Mouse (Mus musculus): ENCODE data around the gene Fhit. TPM values are rescaled to one million over a fixed set of nuclear protein-coding genes. Genes with fewer than 3 reads are reported as not detected.
A peak's percentile ranks its signal among the peaks of the same experiment; 100 is the strongest.

The Fhit gene
- 5.9 and 7.2 TPM in 2 replicates for polyA plus RNA-seq (2016; fragmentation: Nextera tagmentation; extraction: Ambion mirVana)

DNA sequence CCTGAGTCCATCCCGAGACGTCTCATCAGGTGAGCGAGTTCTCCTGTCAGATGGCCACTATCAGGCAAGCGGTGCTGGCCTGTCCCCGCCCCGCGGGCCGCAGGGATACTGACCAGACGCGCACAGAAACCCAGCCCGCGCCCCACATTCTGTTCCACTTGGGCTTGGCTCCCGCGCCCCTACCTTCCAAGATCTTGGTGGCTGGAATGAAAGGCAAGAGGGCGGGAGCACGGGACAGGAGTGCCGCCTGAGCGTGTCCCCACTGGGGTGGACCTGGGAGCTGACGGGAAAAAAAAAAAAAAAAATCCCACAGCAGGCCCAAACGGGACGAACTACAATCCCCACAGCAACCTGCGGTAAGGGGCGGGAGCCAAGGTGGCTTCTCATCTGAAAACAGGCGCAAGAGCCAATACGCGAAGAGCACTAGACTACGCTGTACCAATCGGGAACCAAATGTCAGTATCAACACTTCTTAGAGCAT, at the start of gene Fhit:
Gene Fhit (minus strand): TSS at position 285 of the 481 bp plus-strand sequence.
- Histone ChIP-seq H3K4me2 (replicated peaks) (peak within 1 kb of the TSS; percentile 83), H3K4me1 (no peaks in the 10 kb centered on the region), H3K9ac (peak within 1 kb of the TSS; percentile 68), H3K27me3 (no peaks in the 10 kb centered on the region), H3K4me3 (peak within 1 kb of the TSS; percentile 71), H3K27ac (peak within 1 kb of the TSS; percentile 30), H3K9me3 (no peaks in the 10 kb centered on the region), H3K36me3 (no peaks in the 10 kb centered on the region)
- WGBS = under 1% methylated on average over 28 of the region's 28 CpGs
- peak; percentile 95 for ATAC-seq (ENCODE audit: insufficient number of reproducible peaks, insufficient read depth, low FRiP score, low TSS enrichment)

DNA sequence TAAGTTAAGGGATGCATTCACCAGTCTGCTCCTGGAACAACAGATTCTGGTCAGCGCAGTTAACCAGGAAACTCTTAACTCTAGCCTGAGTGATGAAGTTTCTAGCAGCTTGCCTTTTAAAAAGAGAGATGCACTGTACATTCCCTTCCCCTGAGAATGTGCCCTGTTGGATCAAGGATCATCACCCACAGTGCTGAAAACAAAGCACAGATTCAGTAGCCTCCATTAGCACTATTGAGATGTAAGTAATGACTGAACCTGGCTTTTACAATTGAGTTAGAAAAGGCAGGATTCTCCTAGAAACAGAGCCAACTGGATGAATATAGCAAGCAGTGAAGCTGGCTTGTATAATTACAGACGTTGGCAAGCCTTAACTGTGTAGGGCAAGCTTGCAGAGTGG, 45.0 kb upstream of the Fhit start:
- Histone ChIP-seq H3K4me1 (no peaks in the 10 kb centered on the region), H3K9ac (no peak overlapping the region), H3K27me3 (no peaks in the 10 kb centered on the region), H3K4me2 (replicated peaks) (no peak overlapping the region), H3K4me3 (no peak overlapping the region), H3K27ac (no peak overlapping the region), H3K36me3 (no peaks in the 10 kb centered on the region), H3K9me3 (no peaks in the 10 kb centered on the region)
- WGBS = 48% methylated on average over 2 of the region's 2 CpGs
- no peak for ATAC-seq (ENCODE audit: insufficient number of reproducible peaks, insufficient read depth, low FRiP score, low TSS enrichment)

DNA sequence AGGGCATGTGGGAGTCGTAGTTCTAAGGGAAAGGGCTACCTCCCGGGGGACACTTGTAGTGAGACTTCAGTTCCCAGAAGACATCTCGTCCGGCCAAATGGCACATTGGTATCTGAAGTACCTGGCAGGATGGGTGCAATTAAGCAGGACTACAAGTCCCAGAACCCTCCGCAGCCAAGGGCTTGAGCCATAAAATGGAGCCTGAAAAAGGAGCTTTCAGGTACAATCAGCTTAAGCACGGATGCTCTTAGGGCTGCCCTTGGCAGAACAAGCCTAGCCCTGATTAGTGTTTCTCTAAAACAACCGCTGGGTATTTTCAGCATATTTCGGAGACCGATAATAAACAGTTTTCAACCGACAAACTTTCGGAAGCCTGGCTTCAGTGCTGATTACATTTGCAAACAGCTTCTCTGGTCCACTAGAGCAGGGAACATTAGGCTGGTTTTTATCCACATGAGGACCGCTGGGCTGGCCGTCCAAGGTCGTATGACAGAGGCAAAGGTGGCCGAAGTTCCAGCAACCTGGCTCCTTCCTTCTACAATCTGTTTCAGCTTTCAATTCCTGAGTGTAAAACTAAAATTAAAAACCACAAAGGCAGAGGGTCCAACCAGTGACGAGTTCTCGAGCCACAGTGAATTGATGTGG, 907 bp downstream of the Fhit start:
- WGBS = 8% methylated on average over 17 of the region's 17 CpGs
- no peaks in the 10 kb centered on the region for H3K4me1 ChIP-seq
- H3K4me3 ChIP-seq = peak overlapping the region; percentile 71
- peak overlapping the region; percentile 68 for H3K9ac ChIP-seq
- peak overlapping the region; percentile 83 for H3K4me2 ChIP-seq (replicated peaks)
- H3K36me3 ChIP-seq = no peaks in the 10 kb centered on the region
- H3K9me3 ChIP-seq = no peaks in the 10 kb centered on the region
- H3K27ac ChIP-seq = peak overlapping the region; percentile 30
- H3K27me3 ChIP-seq = no peaks in the 10 kb centered on the region
- ATAC-seq (ENCODE audit: insufficient number of reproducible peaks, insufficient read depth, low FRiP score, low TSS enrichment) = peak; percentile 75

DNA sequence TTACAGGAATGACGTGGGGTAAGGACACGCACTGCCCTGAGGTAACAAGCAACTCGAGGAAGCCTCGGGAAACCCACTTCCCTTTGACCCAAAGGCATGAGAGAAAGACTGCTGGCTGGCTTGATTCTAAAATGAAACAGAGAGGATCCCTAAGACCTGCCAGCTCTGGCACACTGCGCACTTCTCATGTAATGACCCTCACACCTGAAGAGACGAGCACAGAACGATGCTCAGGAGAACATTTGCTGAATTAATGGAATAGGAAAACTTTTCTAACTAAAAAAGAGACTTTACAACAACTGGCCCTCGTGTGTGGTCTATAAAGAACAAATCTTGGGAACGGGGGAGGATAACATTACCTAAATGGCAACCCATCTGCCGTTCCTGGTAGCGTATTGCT, 2.2 kb downstream of the Fhit start:
- WGBS = 87% methylated on average over 11 of the region's 11 CpGs

DNA sequence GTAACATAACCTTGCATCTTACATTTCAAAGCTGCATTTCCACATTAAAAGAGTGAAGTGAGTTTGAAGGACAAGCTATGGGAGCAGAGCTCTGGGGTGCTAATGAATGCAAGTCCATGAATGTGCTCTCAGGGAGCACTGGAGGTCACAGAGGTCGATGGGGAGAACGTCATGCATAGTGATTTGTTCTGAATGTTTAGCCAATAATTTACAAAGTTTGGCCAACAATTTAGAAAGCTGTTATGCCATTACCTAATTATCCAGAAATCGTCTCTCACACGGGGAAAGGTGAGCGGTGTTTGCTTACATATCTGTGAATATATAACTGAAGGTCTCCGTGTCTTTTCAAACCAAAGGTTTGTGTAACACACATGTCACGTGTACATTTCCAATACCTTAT, 2.8 kb downstream of the Fhit start:
- Histone ChIP-seq H3K4me1 (no peaks in the 10 kb centered on the region), H3K9ac (no peak overlapping the region), H3K9me3 (no peaks in the 10 kb centered on the region), H3K36me3 (no peaks in the 10 kb centered on the region), H3K4me2 (replicated peaks) (no peak overlapping the region), H3K27me3 (no peaks in the 10 kb centered on the region), H3K4me3 (no peak overlapping the region), H3K27ac (no peak overlapping the region)
- 67% methylated on average over 7 of the region's 7 CpGs for WGBS
- no peak for ATAC-seq (ENCODE audit: insufficient number of reproducible peaks, insufficient read depth, low FRiP score, low TSS enrichment)

More for the DNA sequence above, 2.2 kb downstream of the Fhit start:
- H3K9me3 ChIP-seq = no peaks in the 10 kb centered on the region
- H3K4me1 ChIP-seq = no peaks in the 10 kb centered on the region
- no peak overlapping the region for H3K4me2 ChIP-seq (replicated peaks)
- no peak overlapping the region for H3K27ac ChIP-seq
- no peaks in the 10 kb centered on the region for H3K36me3 ChIP-seq
- H3K4me3 ChIP-seq = no peak overlapping the region
- ATAC-seq (ENCODE audit: insufficient number of reproducible peaks, insufficient read depth, low FRiP score, low TSS enrichment) = no peak
- H3K9ac ChIP-seq = no peak overlapping the region
- no peaks in the 10 kb centered on the region for H3K27me3 ChIP-seq

DNA sequence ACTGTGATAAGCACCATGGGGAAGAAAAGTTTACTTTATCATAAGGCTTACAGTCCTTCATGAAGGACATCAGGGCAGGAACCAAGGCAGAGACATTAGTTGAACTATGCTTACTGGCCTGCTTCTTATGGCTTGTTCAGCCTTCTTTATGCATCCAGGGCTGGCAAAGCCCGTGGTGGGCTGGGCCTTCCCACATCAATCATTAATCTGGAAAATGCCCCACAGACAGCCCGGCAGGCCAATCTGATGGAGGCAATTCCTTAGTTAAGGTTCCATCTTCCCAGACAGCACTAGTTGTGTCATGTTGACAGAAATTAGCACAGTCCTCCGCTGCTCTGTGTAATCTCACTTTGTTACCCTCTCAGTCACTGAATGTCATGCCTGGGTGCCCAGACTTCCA, 4.1 kb downstream of the Fhit start:
- 77% methylated on average over 3 of the region's 3 CpGs for WGBS
- Histone ChIP-seq H3K27me3 (no peaks in the 10 kb centered on the region), H3K4me1 (no peaks in the 10 kb centered on the region)

DNA sequence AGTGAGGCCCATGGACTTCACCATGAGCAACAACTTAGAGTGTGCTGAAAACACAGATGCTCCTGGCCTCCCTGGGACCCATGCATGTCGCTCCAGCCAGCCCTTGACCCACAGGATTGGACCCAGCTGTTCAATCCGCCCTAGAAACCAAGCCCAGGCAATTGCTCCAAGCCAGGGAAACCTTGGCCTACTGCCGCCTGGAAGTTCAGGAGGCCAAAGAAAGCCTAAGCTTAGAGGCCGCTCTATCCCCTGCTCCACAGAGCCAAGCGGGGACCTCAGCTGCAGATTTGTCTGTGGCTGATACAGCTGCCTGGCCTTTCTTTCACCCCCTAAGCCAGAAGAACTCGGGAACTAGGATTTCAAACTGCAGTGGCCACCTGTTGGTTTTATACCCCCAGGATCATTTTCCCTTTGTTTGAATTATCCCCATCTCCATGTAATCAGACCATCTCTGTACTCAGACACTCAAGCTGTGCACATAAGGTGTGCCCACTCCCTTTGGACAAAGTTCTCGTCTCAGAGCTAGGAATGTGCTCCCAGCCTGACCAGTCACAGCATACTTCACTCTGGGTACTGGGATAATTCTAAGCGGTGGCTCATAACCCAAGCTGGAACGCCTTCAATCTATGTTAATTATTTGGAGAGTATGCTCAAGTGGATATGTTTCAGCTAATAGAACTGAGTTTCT, 10.1 kb downstream of the Fhit start:
- ATAC-seq (ENCODE audit: insufficient number of reproducible peaks, insufficient read depth, low FRiP score, low TSS enrichment) = 0 out of 2 replicates have a peak, but pooled peaks have one; percentile 15
- no peaks in the 10 kb centered on the region for H3K36me3 ChIP-seq
- no peaks in the 10 kb centered on the region for H3K4me1 ChIP-seq
- no peaks in the 10 kb centered on the region for H3K9me3 ChIP-seq
- no peak overlapping the region for H3K4me3 ChIP-seq
- no peaks in the 10 kb centered on the region for H3K27me3 ChIP-seq
- H3K27ac ChIP-seq = no peak overlapping the region
- H3K4me2 ChIP-seq (replicated peaks) = no peak overlapping the region
- WGBS = 74% methylated on average over 9 of the region's 9 CpGs
- H3K9ac ChIP-seq = no peak overlapping the region

More for the DNA sequence above, 4.1 kb downstream of the Fhit start:
- Histone ChIP-seq H3K9ac (no peak overlapping the region), H3K27ac (no peak overlapping the region), H3K4me2 (replicated peaks) (no peak overlapping the region), H3K36me3 (no peaks in the 10 kb centered on the region), H3K4me3 (no peak overlapping the region), H3K9me3 (no peaks in the 10 kb centered on the region)
- no peak for ATAC-seq (ENCODE audit: insufficient number of reproducible peaks, insufficient read depth, low FRiP score, low TSS enrichment)

DNA sequence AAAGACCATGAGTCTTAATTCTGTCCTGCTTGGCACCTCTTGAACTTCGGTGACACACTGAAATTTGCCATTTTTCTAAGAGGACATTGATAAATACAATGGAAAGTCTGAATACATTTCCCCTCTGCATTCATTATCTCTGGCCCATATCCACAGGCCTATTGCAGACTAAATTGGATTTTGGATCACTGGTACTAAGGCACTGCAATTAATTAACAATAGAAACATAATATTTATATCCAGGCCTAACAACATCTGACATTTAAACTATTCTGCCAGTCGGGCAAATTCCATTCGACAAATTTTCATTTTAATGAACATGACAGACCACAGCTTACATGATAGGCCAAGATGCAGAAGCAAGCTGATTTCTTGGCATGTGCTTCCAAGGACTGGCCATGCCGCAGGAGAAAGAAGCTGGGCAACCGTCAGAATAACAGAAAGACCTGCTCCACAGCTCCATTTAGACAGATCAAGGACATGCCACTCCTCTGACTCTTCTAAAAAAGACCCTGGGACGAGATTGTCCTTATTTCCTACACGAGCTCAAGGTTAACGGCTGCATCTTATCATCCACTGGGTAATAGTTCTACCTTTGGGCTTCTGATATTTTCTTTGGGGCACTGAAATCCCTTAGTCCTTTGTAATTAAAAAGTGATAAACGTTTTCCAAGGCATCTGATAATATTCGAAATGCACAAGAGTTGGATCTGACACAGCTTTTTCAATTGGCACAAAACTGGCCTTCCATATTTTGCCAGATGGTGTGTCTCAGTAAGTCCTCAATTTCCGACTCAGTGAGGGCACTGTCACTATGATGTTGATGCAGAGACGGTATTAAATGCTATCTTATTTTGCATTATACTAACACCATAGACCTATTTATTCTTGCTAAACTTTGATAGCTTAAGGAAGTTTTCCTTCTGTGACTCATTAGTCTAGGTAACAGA, 27.8 kb downstream of the Fhit start:
- 81% methylated on average over 12 of the region's 12 CpGs for WGBS
- ATAC-seq (ENCODE audit: insufficient number of reproducible peaks, insufficient read depth, low FRiP score, low TSS enrichment) = no peak
- no peaks in the 10 kb centered on the region for H3K9me3 ChIP-seq

DNA sequence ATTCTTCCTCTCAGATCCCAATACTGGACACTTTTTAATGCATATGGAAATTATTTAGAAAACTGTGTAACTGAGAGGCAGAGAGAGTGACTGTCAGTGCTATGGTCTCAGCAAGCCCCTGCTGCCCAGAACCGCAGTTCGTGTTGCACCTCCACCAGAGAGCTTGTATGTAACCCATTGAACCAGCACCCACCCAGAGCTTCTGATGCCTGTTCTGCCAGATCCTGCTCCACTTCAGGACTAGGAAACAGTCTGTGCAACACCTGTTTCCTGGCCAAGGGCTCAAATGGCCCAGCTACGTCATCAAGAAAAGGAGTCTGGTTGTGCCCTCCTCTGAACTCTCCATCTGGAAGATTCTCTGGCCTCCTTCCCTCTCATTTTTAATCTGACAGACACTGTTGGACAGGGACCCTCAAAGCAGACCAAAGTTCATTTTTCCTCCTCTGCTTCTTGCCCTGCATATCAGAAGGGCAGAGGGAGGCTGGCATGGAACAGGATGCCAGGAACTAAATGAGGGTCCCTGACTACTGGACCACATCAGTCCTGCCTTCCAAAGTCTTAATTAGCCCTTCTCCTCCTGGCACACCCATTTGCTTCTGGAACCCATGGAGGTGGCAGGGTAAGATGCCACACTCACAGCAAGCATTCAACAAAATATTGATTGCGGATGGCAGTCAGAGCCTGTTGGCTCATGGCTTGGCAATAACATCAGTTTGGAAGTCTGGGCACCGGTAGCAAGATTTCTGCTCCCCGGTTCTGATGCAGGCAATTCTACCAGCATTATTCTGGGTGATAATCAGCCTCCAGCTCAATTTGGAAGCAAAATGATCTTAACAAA, 29.0 kb downstream of the Fhit start:
- no peaks in the 10 kb centered on the region for H3K9me3 ChIP-seq
- H3K27me3 ChIP-seq = no peaks in the 10 kb centered on the region
- H3K36me3 ChIP-seq = no peaks in the 10 kb centered on the region
- 78% methylated on average over 6 of the region's 6 CpGs for WGBS
- H3K4me1 ChIP-seq = no peaks in the 10 kb centered on the region
- no peak overlapping the region for H3K9ac ChIP-seq
- H3K27ac ChIP-seq = no peak overlapping the region
- ATAC-seq (ENCODE audit: insufficient number of reproducible peaks, insufficient read depth, low FRiP score, low TSS enrichment) = no peak
- no peak overlapping the region for H3K4me2 ChIP-seq (replicated peaks)
- H3K4me3 ChIP-seq = no peak overlapping the region

More for the DNA sequence above, 27.8 kb downstream of the Fhit start:
- Histone ChIP-seq H3K4me1 (no peaks in the 10 kb centered on the region), H3K4me3 (no peak overlapping the region), H3K27ac (no peak overlapping the region), H3K4me2 (replicated peaks) (no peak overlapping the region), H3K9ac (no peak overlapping the region), H3K36me3 (no peaks in the 10 kb centered on the region), H3K27me3 (no peaks in the 10 kb centered on the region)

DNA sequence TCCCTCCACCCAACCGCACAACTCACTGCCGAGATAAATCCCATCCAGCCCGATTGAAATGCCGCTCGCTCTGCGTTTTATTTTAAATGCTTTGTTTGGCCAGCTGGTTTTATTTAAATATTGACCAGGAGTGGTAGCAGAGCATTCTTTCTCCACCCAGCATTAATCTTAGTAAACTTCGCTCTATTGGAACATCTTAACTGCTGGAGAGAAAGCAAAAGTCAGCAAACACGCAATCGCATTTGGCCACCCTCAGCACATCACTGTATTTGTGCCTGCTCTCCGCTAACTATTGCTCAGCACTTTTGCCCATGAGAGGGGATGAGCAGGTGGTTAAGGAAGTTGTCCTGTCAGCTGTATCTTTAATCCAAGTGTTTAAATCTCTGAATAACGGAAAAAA, 36.7 kb downstream of the Fhit start:
- no peak overlapping the region for H3K4me3 ChIP-seq
- WGBS = 63% methylated on average over 11 of the region's 11 CpGs
- H3K27me3 ChIP-seq = no peaks in the 10 kb centered on the region
- H3K4me1 ChIP-seq = no peaks in the 10 kb centered on the region
- no peaks in the 10 kb centered on the region for H3K9me3 ChIP-seq
- no peak overlapping the region for H3K9ac ChIP-seq
- ATAC-seq (ENCODE audit: insufficient number of reproducible peaks, insufficient read depth, low FRiP score, low TSS enrichment) = no peak
- H3K4me2 ChIP-seq (replicated peaks) = no peak overlapping the region
- H3K36me3 ChIP-seq = no peaks in the 10 kb centered on the region
- no peak overlapping the region for H3K27ac ChIP-seq

DNA sequence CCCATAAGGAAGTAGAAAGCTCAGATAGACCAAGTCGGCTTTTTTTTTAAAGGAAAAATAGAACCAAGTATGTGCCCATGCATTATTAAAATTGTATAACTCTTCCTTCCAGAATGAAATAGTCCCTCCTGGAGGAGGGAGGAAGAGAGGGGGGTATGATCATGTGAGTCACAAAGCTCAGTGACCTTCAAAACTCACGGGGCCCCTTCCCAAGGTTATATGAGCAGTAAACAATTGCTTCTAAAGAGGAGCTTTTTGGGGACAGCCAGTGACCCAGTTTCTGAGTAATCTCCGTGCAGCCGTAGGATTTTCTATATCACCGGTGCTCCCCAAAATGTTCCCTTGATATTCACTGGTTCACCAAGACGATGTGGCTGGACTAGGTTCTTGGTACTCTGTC, 42.8 kb downstream of the Fhit start:
- WGBS = 90% methylated on average over 6 of the region's 6 CpGs
- Histone ChIP-seq H3K9ac (no peak overlapping the region), H3K27ac (no peak overlapping the region), H3K36me3 (no peaks in the 10 kb centered on the region), H3K9me3 (no peaks in the 10 kb centered on the region), H3K4me3 (no peak overlapping the region), H3K4me1 (no peaks in the 10 kb centered on the region), H3K27me3 (no peaks in the 10 kb centered on the region), H3K4me2 (replicated peaks) (no peak overlapping the region)
- ATAC-seq (ENCODE audit: insufficient number of reproducible peaks, insufficient read depth, low FRiP score, low TSS enrichment) = no peak

Measured in embryonic facial prominence, embryonic 12.5 days (tissue).